Comparison of ENCODE assay signal across 17 mouse cellular contexts in the genomic region with DNA sequence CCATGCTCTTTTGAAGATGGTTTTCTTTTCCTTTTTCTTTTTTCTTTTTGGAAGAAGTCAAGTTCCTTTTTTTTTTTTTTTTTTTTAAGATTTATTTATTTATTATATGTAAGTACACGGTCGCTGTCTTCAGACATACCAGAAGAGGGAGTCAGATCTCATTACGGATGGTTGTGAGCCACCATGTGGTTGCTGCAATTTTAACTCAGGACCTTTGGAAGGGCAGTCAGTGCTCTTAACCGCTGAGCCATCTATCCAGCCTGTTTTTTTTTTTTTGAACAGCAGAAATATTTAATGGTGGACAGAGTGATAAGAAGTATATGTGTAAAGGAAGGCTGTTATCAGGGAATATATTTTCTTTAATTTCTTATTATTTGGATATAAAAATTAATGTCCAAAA.
"Had no signal": no experiment of that assay in that cellular context is flagged by ENCODE, and none has a peak within 500 bp of the region (broad histone marks: within the 10 kb centered on the region; RNA-seq: fewer than 3 reads in every experiment).

No protein-coding gene starts in this region.

- H3K9me3 ChIP-seq: intestine, embryonic 15.5 days; limb, embryonic 15.5 days; liver, embryonic 12.5 days; lung, embryonic 15.5 days; midbrain, embryonic 10.5 days; midbrain, embryonic 15.5 days; neural tube, embryonic 13.5 days had no signal

- H3K4me1 ChIP-seq: intestine, embryonic 15.5 days; limb, embryonic 15.5 days; lung, embryonic 15.5 days; midbrain, embryonic 10.5 days; midbrain, embryonic 15.5 days; neural tube, embryonic 13.5 days had no signal

- H3K9ac ChIP-seq: intestine, embryonic 15.5 days; limb, embryonic 15.5 days; liver, embryonic 12.5 days; lung, embryonic 15.5 days; midbrain, embryonic 15.5 days; neural tube, embryonic 13.5 days had no signal

- ATAC-seq: intestine, embryonic 15.5 days; liver, embryonic 12.5 days; midbrain, embryonic 15.5 days had no signal

- H3K4me3 ChIP-seq: intestine, embryonic 15.5 days; left cerebral cortex, adult 2 months; limb, embryonic 15.5 days; liver, embryonic 12.5 days; lung, embryonic 15.5 days; midbrain, embryonic 10.5 days; midbrain, embryonic 15.5 days; neural tube, embryonic 13.5 days had no signal

- H3K27ac ChIP-seq: intestine, embryonic 15.5 days; left cerebral cortex, adult 2 months; limb, embryonic 15.5 days; liver, embryonic 12.5 days; lung, embryonic 15.5 days; midbrain, embryonic 10.5 days; midbrain, embryonic 15.5 days; neural tube, embryonic 13.5 days had no signal

- H3K4me2 ChIP-seq: intestine, embryonic 15.5 days; limb, embryonic 15.5 days; liver, embryonic 12.5 days; lung, embryonic 15.5 days; midbrain, embryonic 15.5 days; neural tube, embryonic 13.5 days had no signal

- DNase-seq: kidney, adult 8-10 months; kidney, postnatal 10 days; kidney, postnatal 4 days; lung, postnatal 36 days; retina, postnatal 1 day; right cerebral cortex, postnatal 4 days; spleen, adult 18-20 months; thymus, adult 2 months; thymus, postnatal 25 days had no signal

- H3K27me3 ChIP-seq: intestine, embryonic 15.5 days; limb, embryonic 15.5 days; liver, embryonic 12.5 days; lung, embryonic 15.5 days; midbrain, embryonic 15.5 days; neural tube, embryonic 13.5 days had no signal
